Mouse (Mus musculus): ENCODE results near the gene Dtx1. TPM values are rescaled to one million over a fixed set of nuclear protein-coding genes. Genes with fewer than 3 reads are reported as not detected.

Gene Dtx1
- 35.5 TPM for polyA plus RNA-seq (2017; shearing (Covaris generic))

DNA sequence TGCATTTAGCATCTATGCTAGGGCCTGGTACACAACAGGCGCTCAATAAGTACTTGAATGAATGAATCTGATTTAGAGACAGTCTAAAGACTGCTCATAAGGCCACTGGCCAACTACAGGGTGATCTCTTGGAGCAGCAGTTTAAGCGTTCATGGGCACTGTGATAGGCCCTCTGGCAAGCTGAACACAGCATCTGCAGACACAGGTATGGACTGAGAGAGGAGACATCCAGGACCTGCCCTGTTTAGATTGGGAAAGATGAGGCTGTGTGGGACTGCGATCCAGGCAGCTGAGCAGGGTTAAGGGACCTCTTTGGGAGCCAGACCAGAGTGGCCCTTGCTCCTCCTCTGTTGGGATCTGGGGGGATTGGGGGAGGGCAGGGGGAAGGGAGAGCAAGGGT, at the start of gene Dtx1:
TSS of gene Dtx1 (minus strand) at position 101 of the 400 bp plus-strand sequence.

GRCm38 (mm10) chr5:120749688-120750087, 38.0 kb upstream of the Dtx1 start, which contains the start of gene Oas2:
TSS of gene Oas2 (minus strand) at chr5:120749853.

DNA sequence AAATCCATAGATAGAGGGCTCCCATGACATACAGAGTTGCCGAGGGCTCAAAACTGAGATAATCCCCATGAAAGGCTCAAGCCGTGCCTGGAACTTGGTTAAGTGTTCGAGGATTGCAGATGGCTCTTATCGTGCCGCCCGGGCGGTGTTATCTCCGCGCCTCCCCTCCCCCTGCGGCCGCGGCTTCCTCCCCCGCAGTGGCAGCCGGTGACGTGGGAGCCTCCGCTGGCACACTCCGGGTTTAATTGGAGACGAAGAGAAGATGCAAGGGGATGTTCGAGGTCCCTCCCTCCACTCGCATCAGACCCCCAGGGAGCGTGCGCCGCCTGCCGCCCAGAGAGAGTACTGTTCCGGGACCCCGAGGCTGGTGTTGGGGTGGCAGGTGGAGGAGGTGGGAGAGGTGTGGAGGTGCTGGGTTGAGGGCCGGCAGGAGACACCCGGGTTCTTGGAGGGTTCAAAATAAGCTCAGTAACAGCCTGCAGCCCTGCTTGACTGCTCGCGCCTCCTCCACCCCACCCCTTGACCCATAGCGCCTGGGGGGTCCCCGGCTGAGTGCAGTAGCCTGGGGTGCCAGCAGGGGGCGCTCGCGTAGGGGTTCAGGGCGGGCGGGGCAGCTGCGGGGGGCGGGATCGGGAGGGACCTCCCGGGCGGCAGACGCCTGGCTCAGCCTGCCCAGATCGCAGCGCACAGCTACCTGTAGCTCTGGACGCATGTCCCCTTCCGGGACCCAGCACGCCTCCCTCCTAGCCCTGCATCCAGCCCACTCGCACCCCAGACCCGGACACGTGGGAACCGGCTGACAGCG, 63.0 kb downstream of the Dtx1 start, which contains the start of gene Rasal1:
TSS of gene Rasal1 (plus strand) at position 244 of the 805 bp plus-strand sequence.

GRCm38 (mm10) chr5:120634131-120634530, 77.6 kb downstream of the Dtx1 start, which contains the start of gene Cfap73:
TSS of gene Cfap73 (minus strand) at chr5:120634235.

Other genes starting within 250 kb of the Dtx1 start
- gene Sdsl, start 239.1 kb downstream of the Dtx1 start, polyA plus RNA-seq (2017; shearing (Covaris generic)): 0.22 TPM
- gene Sds, start 235.4 kb downstream of the Dtx1 start, polyA plus RNA-seq (2017; shearing (Covaris generic)): not detected
- gene Plbd2, start 208.3 kb downstream of the Dtx1 start, polyA plus RNA-seq (2017; shearing (Covaris generic)): 3.7 TPM
- 18.6 TPM for gene Slc8b1, start 200.8 kb downstream of the Dtx1 start, polyA plus RNA-seq (2017; shearing (Covaris generic))
- 23.2 TPM for gene Tpcn1, start 123.3 kb downstream of the Dtx1 start, polyA plus RNA-seq (2017; shearing (Covaris generic))
- gene Iqcd, start 122.9 kb downstream of the Dtx1 start, polyA plus RNA-seq (2017; shearing (Covaris generic)): 1.2 TPM
- gene Rita1, start 99.3 kb downstream of the Dtx1 start, polyA plus RNA-seq (2017; shearing (Covaris generic)): 6.3 TPM
- 89.7 TPM for gene Ddx54, start 99.2 kb downstream of the Dtx1 start, polyA plus RNA-seq (2017; shearing (Covaris generic))
- gene Cfap73, start 77.7 kb downstream of the Dtx1 start, polyA plus RNA-seq (2017; shearing (Covaris generic)): not detected
- 16.3 TPM for gene Rasal1, start 63.1 kb downstream of the Dtx1 start, polyA plus RNA-seq (2017; shearing (Covaris generic))
- 6.9 TPM for gene Oas2, start 37.9 kb upstream of the Dtx1 start, polyA plus RNA-seq (2017; shearing (Covaris generic))
- 16.4 TPM for gene Oas3, start 65.7 kb upstream of the Dtx1 start, polyA plus RNA-seq (2017; shearing (Covaris generic))
- not detected for gene Oas1e, start 83.6 kb upstream of the Dtx1 start, polyA plus RNA-seq (2017; shearing (Covaris generic))
- 15.5 TPM for gene Oas1c, start 100.6 kb upstream of the Dtx1 start, polyA plus RNA-seq (2017; shearing (Covaris generic))
- gene Oas1f, start 135.4 kb upstream of the Dtx1 start, polyA plus RNA-seq (2017; shearing (Covaris generic)): not detected
- not detected for gene Oas1h, start 149.5 kb upstream of the Dtx1 start, polyA plus RNA-seq (2017; shearing (Covaris generic))
- gene Oas1g, start 175.7 kb upstream of the Dtx1 start, polyA plus RNA-seq (2017; shearing (Covaris generic)): 1.1 TPM
- gene Oas1a, start 195.6 kb upstream of the Dtx1 start, polyA plus RNA-seq (2017; shearing (Covaris generic)): 49.2 TPM
- not detected for gene Oas1d, start 202.6 kb upstream of the Dtx1 start, polyA plus RNA-seq (2017; shearing (Covaris generic))

Measured in CD4-positive, CD25-positive, alpha-beta regulatory T cell, adult 9 weeks (primary cell).